Mouse (Mus musculus): Measurements from ENCODE around the gene Zfp324. TPM values are rescaled to one million over a fixed set of nuclear protein-coding genes. Genes with fewer than 3 reads are reported as not detected.

Gene Zfp324
- polyA plus RNA-seq, 1 experiment from 2014 or later = 9.8 TPM

GRCm38 (mm10) chr7:12980291-12980690, 14.7 kb downstream of the Zfp324 start:
- WGBS = 90% methylated on average over 7 of the region's 7 CpGs
- ATAC-seq (ENCODE audit: insufficient read depth, low FRiP score, low TSS enrichment) = no peak
- no peak overlapping the region for H3K27ac ChIP-seq (ENCODE audit: low read depth, low read length)

GRCm38 (mm10) chr7:12985724-12986123, 20.1 kb downstream of the Zfp324 start:
- Histone ChIP-seq H3K27me3 (ENCODE audit: control insufficient read depth, insufficient read depth, low read length) (no peaks in the 10 kb centered on the region), H3K4me1 (ENCODE audit: control insufficient read depth, insufficient read depth, low read length) (no peaks in the 10 kb centered on the region), H3K4me3 (ENCODE audit: low read depth, low read length) (no peak overlapping the region), H3K4me2 (ENCODE audit: low read depth) (no peak overlapping the region), H3K36me3 (ENCODE audit: control insufficient read depth, insufficient read depth, low read length) (no peaks in the 10 kb centered on the region), H3K9me3 (ENCODE audit: control insufficient read depth, low read length) (no peaks in the 10 kb centered on the region), H3K27ac (ENCODE audit: low read depth, low read length) (no peak overlapping the region), H3K9ac (ENCODE audit: low read length) (no peak overlapping the region)
- ATAC-seq (ENCODE audit: insufficient read depth, low FRiP score, low TSS enrichment) (no peak), DNase-seq (ENCODE audit: low spot score) (no peak)
- WGBS = 96% methylated on average over 1 of the region's 1 CpGs

More at GRCm38 (mm10) chr7:12980291-12980690, 14.7 kb downstream of the Zfp324 start:
- H3K4me2 ChIP-seq (ENCODE audit: low read depth) = no peak overlapping the region
- no peak for DNase-seq (ENCODE audit: low spot score)
- peaks cover 8% of the 10 kb centered on the region; the same call in 1 of the 2 replicates for H3K4me1 ChIP-seq (ENCODE audit: control insufficient read depth, insufficient read depth, low read length)
- H3K9ac ChIP-seq (ENCODE audit: low read length) = no peak overlapping the region
- H3K36me3 ChIP-seq (ENCODE audit: control insufficient read depth, insufficient read depth, low read length) = no peaks in the 10 kb centered on the region
- H3K9me3 ChIP-seq (ENCODE audit: control insufficient read depth, low read length) = no peaks in the 10 kb centered on the region
- H3K4me3 ChIP-seq (ENCODE audit: low read depth, low read length) = no peak overlapping the region
- no peaks in the 10 kb centered on the region for H3K27me3 ChIP-seq (ENCODE audit: control insufficient read depth, insufficient read depth, low read length)

- H3K9me3 ChIP-seq (ENCODE audit: control insufficient read depth, low read length) = no peaks in the 10 kb centered on the region
- H3K4me1 ChIP-seq (ENCODE audit: control insufficient read depth, insufficient read depth, low read length) = no peaks in the 10 kb centered on the region
- 92% methylated on average over 8 of the region's 8 CpGs for WGBS
- no peaks in the 10 kb centered on the region for H3K27me3 ChIP-seq (ENCODE audit: control insufficient read depth, insufficient read depth, low read length)
- ATAC-seq (ENCODE audit: insufficient read depth, low FRiP score, low TSS enrichment) (no peak), DNase-seq (ENCODE audit: low spot score) (no peak)
- no peak overlapping the region for H3K4me2 ChIP-seq (ENCODE audit: low read depth)
- H3K9ac ChIP-seq (ENCODE audit: low read length) = no peak overlapping the region
- no peak overlapping the region for H3K27ac ChIP-seq (ENCODE audit: low read depth, low read length)
- H3K4me3 ChIP-seq (ENCODE audit: low read depth, low read length) = no peak overlapping the region
- no peaks in the 10 kb centered on the region for H3K36me3 ChIP-seq (ENCODE audit: control insufficient read depth, insufficient read depth, low read length)
Measured at GRCm38 (mm10) chr7:12986906-12987305, 21.3 kb downstream of the Zfp324 start.

GRCm38 (mm10) chr7:12987409-12988189, 22.0 kb downstream of the Zfp324 start:
- H3K9me3 ChIP-seq (ENCODE audit: control insufficient read depth, low read length) = no peaks in the 10 kb centered on the region
- no peaks in the 10 kb centered on the region for H3K27me3 ChIP-seq (ENCODE audit: control insufficient read depth, insufficient read depth, low read length)
- WGBS = 86% methylated on average over 8 of the region's 8 CpGs
- no peak overlapping the region for H3K9ac ChIP-seq (ENCODE audit: low read length)
- no peak overlapping the region for H3K27ac ChIP-seq (ENCODE audit: low read depth, low read length)
- DNase-seq (ENCODE audit: low spot score) (no peak), ATAC-seq (ENCODE audit: insufficient read depth, low FRiP score, low TSS enrichment) (no peak)
- no peak overlapping the region for H3K4me3 ChIP-seq (ENCODE audit: low read depth, low read length)
- no peak overlapping the region for H3K4me2 ChIP-seq (ENCODE audit: low read depth)
- H3K4me1 ChIP-seq (ENCODE audit: control insufficient read depth, insufficient read depth, low read length) = no peaks in the 10 kb centered on the region
- no peaks in the 10 kb centered on the region for H3K36me3 ChIP-seq (ENCODE audit: control insufficient read depth, insufficient read depth, low read length)

GRCm38 (mm10) chr7:12992222-12992621, 26.6 kb downstream of the Zfp324 start:
- ATAC-seq (ENCODE audit: insufficient read depth, low FRiP score, low TSS enrichment) (no peak), DNase-seq (ENCODE audit: low spot score) (no peak)
- Histone ChIP-seq H3K36me3 (ENCODE audit: control insufficient read depth, insufficient read depth, low read length) (no peaks in the 10 kb centered on the region), H3K4me3 (ENCODE audit: low read depth, low read length) (no peak overlapping the region), H3K9me3 (ENCODE audit: control insufficient read depth, low read length) (no peaks in the 10 kb centered on the region), H3K9ac (ENCODE audit: low read length) (no peak overlapping the region), H3K4me2 (ENCODE audit: low read depth) (no peak overlapping the region), H3K27ac (ENCODE audit: low read depth, low read length) (no peak overlapping the region), H3K27me3 (ENCODE audit: control insufficient read depth, insufficient read depth, low read length) (no peaks in the 10 kb centered on the region), H3K4me1 (ENCODE audit: control insufficient read depth, insufficient read depth, low read length) (no peaks in the 10 kb centered on the region)
- WGBS = 8% methylated on average over 3 of the region's 3 CpGs

GRCm38 (mm10) chr7:12993148-12993547, 27.5 kb downstream of the Zfp324 start:
- Histone ChIP-seq H3K4me3 (ENCODE audit: low read depth, low read length) (no peak overlapping the region), H3K27ac (ENCODE audit: low read depth, low read length) (no peak overlapping the region), H3K9me3 (ENCODE audit: control insufficient read depth, low read length) (no peaks in the 10 kb centered on the region), H3K36me3 (ENCODE audit: control insufficient read depth, insufficient read depth, low read length) (no peaks in the 10 kb centered on the region), H3K4me1 (ENCODE audit: control insufficient read depth, insufficient read depth, low read length) (no peaks in the 10 kb centered on the region), H3K9ac (ENCODE audit: low read length) (no peak overlapping the region), H3K27me3 (ENCODE audit: control insufficient read depth, insufficient read depth, low read length) (no peaks in the 10 kb centered on the region), H3K4me2 (ENCODE audit: low read depth) (no peak overlapping the region)
- ATAC-seq (ENCODE audit: insufficient read depth, low FRiP score, low TSS enrichment) (no peak), DNase-seq (ENCODE audit: low spot score) (no peak)
- WGBS = 87% methylated on average over 10 of the region's 10 CpGs

- Histone ChIP-seq H3K9me3 (ENCODE audit: control insufficient read depth, low read length) (no peaks in the 10 kb centered on the region), H3K27me3 (ENCODE audit: control insufficient read depth, insufficient read depth, low read length) (no peaks in the 10 kb centered on the region), H3K9ac (ENCODE audit: low read length) (no peak overlapping the region), H3K36me3 (ENCODE audit: control insufficient read depth, insufficient read depth, low read length) (no peaks in the 10 kb centered on the region), H3K4me1 (ENCODE audit: control insufficient read depth, insufficient read depth, low read length) (no peaks in the 10 kb centered on the region), H3K27ac (ENCODE audit: low read depth, low read length) (no peak overlapping the region), H3K4me2 (ENCODE audit: low read depth) (no peak overlapping the region), H3K4me3 (ENCODE audit: low read depth, low read length) (no peak overlapping the region)
- DNase-seq (ENCODE audit: low spot score) (no peak), ATAC-seq (ENCODE audit: insufficient read depth, low FRiP score, low TSS enrichment) (no peak)
Measured at GRCm38 (mm10) chr7:12995862-12996261, 30.2 kb downstream of the Zfp324 start.

- ATAC-seq (ENCODE audit: insufficient read depth, low FRiP score, low TSS enrichment) = no peak
- H3K27me3 ChIP-seq (ENCODE audit: control insufficient read depth, insufficient read depth, low read length) = no peaks in the 10 kb centered on the region
- no peak overlapping the region for H3K4me3 ChIP-seq (ENCODE audit: low read depth, low read length)
- 70% methylated on average over 5 of the region's 5 CpGs for WGBS
- H3K9ac ChIP-seq (ENCODE audit: low read length) = no peak overlapping the region
- no peak overlapping the region for H3K4me2 ChIP-seq (ENCODE audit: low read depth)
- H3K27ac ChIP-seq (ENCODE audit: low read depth, low read length) = no peak overlapping the region
- H3K36me3 ChIP-seq (ENCODE audit: control insufficient read depth, insufficient read depth, low read length) = no peaks in the 10 kb centered on the region
- H3K9me3 ChIP-seq (ENCODE audit: control insufficient read depth, low read length) = no peaks in the 10 kb centered on the region
- DNase-seq (ENCODE audit: low spot score) = no peak
- H3K4me1 ChIP-seq (ENCODE audit: control insufficient read depth, insufficient read depth, low read length) = no peaks in the 10 kb centered on the region
Measured at GRCm38 (mm10) chr7:12997230-12997629, 31.6 kb downstream of the Zfp324 start.

GRCm38 (mm10) chr7:12998053-12998452, 32.4 kb downstream of the Zfp324 start, which contains the start of gene Slc27a5:
Gene Slc27a5, minus strand, starts transcription at chr7:12998192.
- 84% methylated on average over 5 of the region's 5 CpGs for WGBS
- no peak for ATAC-seq (ENCODE audit: insufficient read depth, low FRiP score, low TSS enrichment)

More at GRCm38 (mm10) chr7:12998053-12998452, 32.4 kb downstream of the Zfp324 start, which contains the start of gene Slc27a5:
- Histone ChIP-seq H3K4me1 (ENCODE audit: control insufficient read depth, insufficient read depth, low read length) (no peaks in the 10 kb centered on the region), H3K4me3 (ENCODE audit: low read depth, low read length) (no peak within 1 kb of the TSS), H3K27ac (ENCODE audit: low read depth, low read length) (no peak within 1 kb of the TSS), H3K27me3 (ENCODE audit: control insufficient read depth, insufficient read depth, low read length) (no peaks in the 10 kb centered on the region), H3K4me2 (ENCODE audit: low read depth) (no peak within 1 kb of the TSS), H3K9ac (ENCODE audit: low read length) (no peak within 1 kb of the TSS), H3K9me3 (ENCODE audit: control insufficient read depth, low read length) (no peaks in the 10 kb centered on the region), H3K36me3 (ENCODE audit: control insufficient read depth, insufficient read depth, low read length) (no peaks in the 10 kb centered on the region)
- DNase-seq (ENCODE audit: low spot score) = no peak
